Mouse (Mus musculus): Measurements from ENCODE around the gene Prr18.

Prr18 gene

DNA sequence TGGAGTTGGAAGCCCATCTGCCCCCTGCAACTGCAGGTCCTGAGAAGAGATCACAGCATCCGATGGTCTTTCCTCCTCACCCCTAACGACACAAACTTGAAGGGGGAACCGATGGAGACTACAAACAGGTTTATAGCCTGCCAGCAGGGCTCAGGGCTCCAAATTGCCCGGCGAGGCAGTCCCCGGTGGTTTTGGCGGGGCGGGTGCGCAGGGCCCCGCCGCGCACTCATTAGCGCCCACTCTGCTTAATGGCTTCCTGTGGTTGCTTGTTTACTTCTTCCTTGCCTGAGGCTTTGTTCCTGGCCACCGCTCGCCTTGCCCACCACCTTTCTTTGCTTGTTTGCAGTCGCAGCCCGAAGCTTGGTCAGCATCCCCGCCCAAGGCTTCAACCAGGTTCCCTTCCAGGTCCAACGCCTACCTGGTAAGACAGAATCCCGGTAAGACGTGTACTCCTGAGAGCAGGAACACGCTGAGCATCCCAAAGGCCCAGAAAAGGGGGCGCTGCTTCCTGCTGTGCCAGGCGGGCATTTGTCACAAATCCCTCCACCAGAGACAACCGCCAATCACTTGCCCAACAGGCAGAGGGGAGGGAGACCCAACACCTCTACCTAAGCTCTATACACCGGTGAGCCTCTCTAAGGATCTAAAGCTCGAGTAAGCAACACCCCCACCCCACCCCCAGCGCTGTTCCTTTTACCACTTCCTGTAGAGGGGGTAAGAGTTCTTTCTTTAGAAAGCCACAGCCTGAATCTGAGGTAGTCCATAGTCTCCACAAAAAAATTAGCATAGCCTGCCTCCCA is 51.9 kb downstream of the Prr18 start:
- DNase-seq (ENCODE audit: low spot score in 2 of 2): no peak

DNA sequence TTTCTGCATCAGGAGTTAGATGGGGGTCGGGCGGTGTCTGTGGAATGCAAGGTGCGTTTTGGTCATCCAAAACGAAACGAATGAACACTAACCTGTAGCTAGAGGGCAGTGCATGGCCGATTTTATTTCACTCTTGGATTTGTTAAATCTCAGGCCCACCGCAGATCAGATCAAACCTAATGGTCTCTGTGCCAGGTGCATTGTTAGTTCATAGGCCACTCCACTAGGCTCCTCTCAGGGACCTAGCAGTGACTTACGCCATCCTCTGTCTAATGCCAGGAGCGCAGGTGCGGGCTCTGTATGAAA is 52.5 kb downstream of the Prr18 start:
- no peak for DNase-seq (ENCODE audit: low spot score in 2 of 2)

DNA sequence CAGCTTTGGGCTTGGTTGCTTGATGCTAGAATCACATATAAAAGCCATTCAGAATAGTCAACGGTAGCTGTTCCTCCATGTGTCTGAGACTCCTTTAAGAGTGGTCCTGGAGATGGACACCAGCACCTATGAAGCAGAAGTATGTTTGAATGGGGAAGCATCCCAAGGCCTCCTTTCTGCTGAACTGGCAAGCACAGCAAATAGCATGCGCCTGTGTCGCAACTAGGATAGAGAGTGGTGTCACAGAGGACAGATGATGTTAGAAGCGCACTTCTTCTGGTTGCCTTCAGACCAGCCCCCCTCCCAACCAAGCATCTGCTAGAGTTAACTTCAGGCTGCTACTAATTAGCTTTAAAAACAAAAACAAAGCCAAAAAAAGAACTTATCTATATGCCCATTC is 53.2 kb downstream of the Prr18 start:
- no peak for DNase-seq (ENCODE audit: low spot score in 2 of 2)
